13 mouse cellular contexts compared by ENCODE assay signal in the genomic region with DNA sequence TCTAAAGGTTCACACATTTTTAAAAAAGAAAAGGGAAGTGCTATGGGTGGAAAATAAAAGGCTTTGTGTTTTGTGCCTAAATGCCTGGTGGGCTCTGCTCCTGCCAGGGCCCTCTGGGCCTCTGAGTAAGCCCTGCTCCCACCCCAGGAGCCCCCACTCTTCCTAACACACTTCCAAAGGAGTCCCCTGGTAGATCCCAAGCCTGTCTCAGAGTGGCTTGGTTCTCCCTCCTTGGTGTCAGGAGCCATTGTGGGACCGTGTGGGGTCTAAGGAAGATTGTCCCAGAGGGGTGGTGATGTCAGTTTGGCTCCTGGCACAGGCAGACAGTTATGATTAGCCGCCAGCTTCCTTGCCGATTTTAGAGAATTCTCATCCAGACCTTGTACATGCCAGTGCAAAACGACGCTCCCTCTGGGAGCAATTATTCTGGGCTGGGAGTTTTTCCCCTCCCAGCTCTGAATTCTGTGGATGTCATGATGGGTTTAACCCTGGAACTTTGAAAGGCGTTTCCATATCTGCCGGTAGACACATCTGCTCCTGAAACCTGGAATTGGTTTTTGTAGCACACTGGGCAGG.
A peak's percentile ranks its signal among the peaks of the same experiment; 100 is the strongest.
DNase-seq lines count a peak whose midpoint lies in the region; ATAC-seq lines count a peak whose summit lies in the region.
"Had no signal": no experiment of that assay in that cellular context is flagged by ENCODE, and none has a peak within 500 bp of the region (broad histone marks: within the 10 kb centered on the region; RNA-seq: fewer than 3 reads in every experiment).

No protein-coding gene starts in this region.

- H3K36me3 ChIP-seq in neural tube, embryonic 11.5 days (ENCODE audit: control insufficient read depth, insufficient read depth, low read length) = no peaks in the 10 kb centered on the region
- peaks cover 11% of the 10 kb centered on the region; the same call in 1 of the 2 replicates for H3K36me3 ChIP-seq in liver, embryonic 15.5 days (replicated peaks)
- H3K36me3 ChIP-seq: stomach, embryonic 15.5 days had no signal

- H3K9me3 ChIP-seq in neural tube, embryonic 11.5 days (ENCODE audit: control insufficient read depth, low read length) = no peaks in the 10 kb centered on the region
- no peaks in the 10 kb centered on the region for H3K9me3 ChIP-seq in liver, embryonic 15.5 days (replicated peaks)
- H3K9me3 ChIP-seq: stomach, embryonic 15.5 days had no signal

- WGBS in neural tube, embryonic 11.5 days = 54% methylated on average over 7 of the region's 7 CpGs
- WGBS in liver, embryonic 15.5 days (ENCODE audit: insufficient replicate concordance) = 75% methylated on average over 7 of the region's 7 CpGs

- peak; percentile 17 for DNase-seq in embryo, embryonic 10.5 days (ENCODE audit: low spot score)
- no peak for DNase-seq in embryo, embryonic 9.5 days (ENCODE audit: extremely low spot score)
- DNase-seq in neural tube, embryonic 11.5 days (ENCODE audit: low spot score) = no peak
- no peak for DNase-seq in neural tube, embryonic 10.5 days (ENCODE audit: extremely low spot score, low spot score)
- DNase-seq in skeletal muscle tissue, adult 2 months (ENCODE audit: low read depth, low spot score) = peak; percentile 30
- no peak for DNase-seq in frontal cortex, postnatal 36 days (ENCODE audit: low spot score in 2 of 2)
- DNase-seq in adrenal gland, adult (ENCODE audit: inconsistent age in 2 of 2, low spot score in 1 of 2) = no peak
- DNase-seq: adrenal gland, adult 8-10 months; lung, postnatal 10 days; thymus, postnatal 4 days had no signal

- peaks cover 9% of the 10 kb centered on the region; the same call in 1 of the 2 replicates for H3K4me1 ChIP-seq in neural tube, embryonic 11.5 days (ENCODE audit: control insufficient read depth, insufficient read depth, low read length)
- peaks cover 70% of the 10 kb centered on the region for H3K4me1 ChIP-seq in liver, embryonic 15.5 days (replicated peaks)
- H3K4me1 ChIP-seq: stomach, embryonic 15.5 days had no signal

- H3K27ac ChIP-seq in neural tube, embryonic 11.5 days (ENCODE audit: low read depth, low read length) = 0 out of 2 replicates have a peak overlapping the region, but pooled peaks have one; percentile 17
- peak overlapping the region; percentile 96 for H3K27ac ChIP-seq in liver, embryonic 15.5 days (replicated peaks)
- H3K27ac ChIP-seq: kidney, postnatal 0 days; stomach, embryonic 15.5 days had no signal

- H3K4me3 ChIP-seq in neural tube, embryonic 11.5 days (ENCODE audit: low read depth, low read length) = no peak overlapping the region
- H3K4me3 ChIP-seq in liver, embryonic 15.5 days (replicated peaks) = no peak overlapping the region
- H3K4me3 ChIP-seq: stomach, embryonic 15.5 days had no signal

- no peak overlapping the region for H3K4me2 ChIP-seq in neural tube, embryonic 11.5 days (ENCODE audit: low read depth)
- H3K4me2 ChIP-seq in liver, embryonic 15.5 days = no peak overlapping the region
- H3K4me2 ChIP-seq: stomach, embryonic 15.5 days had no signal

- H3K27me3 ChIP-seq in neural tube, embryonic 11.5 days (ENCODE audit: control insufficient read depth, insufficient read depth, low read length) = no peaks in the 10 kb centered on the region
- no peaks in the 10 kb centered on the region for H3K27me3 ChIP-seq in liver, embryonic 15.5 days
- H3K27me3 ChIP-seq: stomach, embryonic 15.5 days had no signal

- no peak overlapping the region for H3K9ac ChIP-seq in neural tube, embryonic 11.5 days (ENCODE audit: low read length)
- H3K9ac ChIP-seq in liver, embryonic 15.5 days = peak overlapping the region; percentile 39
- H3K9ac ChIP-seq: stomach, embryonic 15.5 days had no signal

- ATAC-seq in neural tube, embryonic 11.5 days (ENCODE audit: insufficient read depth, low FRiP score, low TSS enrichment) = no peak
- ATAC-seq in liver, embryonic 15.5 days (ENCODE audit: insufficient read depth) = no peak

Comparison
In these comparisons a context has a peak if more than half of its experiments do, and no peak if none do; other contexts are left out.
1. DNase-seq: peak in embryo, embryonic 10.5 days (single experiment) and skeletal muscle tissue, adult 2 months (single experiment); none in embryo, embryonic 9.5 days (single experiment), neural tube, embryonic 11.5 days (single experiment), neural tube, embryonic 10.5 days (single experiment), frontal cortex, postnatal 36 days (0 of 2) and adrenal gland, adult (0 of 2).